Mouse (Mus musculus) neural tube, embryonic 11.5 days (tissue): Measurements from ENCODE around the gene Gm39566. TPM values are rescaled to one million over a fixed set of nuclear protein-coding genes. Genes with fewer than 3 reads are reported as not detected.

Experiments
- ATAC-seq: fragments of 200-750 bp; cut with Nextera tagmentation; 2 replicates; pipeline ENCODE4 v1.8.0; 2017; ENCODE audit warnings: moderate number of reproducible peaks, mild to moderate bottlenecking, moderate TSS enrichment, moderate library complexity; ENCODE audit not compliant: insufficient read depth, low FRiP score, low TSS enrichment
- DNase-seq: peaks from one replicate; pipeline ENCODE4 v3.0.0-alpha.2; 2015; ENCODE audit warnings: low spot score
- H3K27ac ChIP-seq: fragments of 300-500 bp; sonication (generic); 2 replicates; pipeline ENCODE4 v1.5.1; 2014; ENCODE audit warnings: low read depth, mild to moderate bottlenecking, low read length
- H3K27me3 ChIP-seq: fragments of 300-500 bp; sonication (generic); 2 replicates; pipeline ENCODE4 v1.6.1; 2014; ENCODE audit warnings: mild to moderate bottlenecking, low read length, mixed read lengths; ENCODE audit not compliant: control insufficient read depth, insufficient read depth
- H3K36me3 ChIP-seq: fragments of 300-500 bp; sonication (generic); 2 replicates; pipeline ENCODE4 v1.6.1; 2014; ENCODE audit warnings: mild to moderate bottlenecking, low read length, moderate library complexity, mixed read lengths; ENCODE audit not compliant: control insufficient read depth, insufficient read depth
- H3K4me1 ChIP-seq: fragments of 300-500 bp; sonication (generic); 2 replicates; pipeline ENCODE4 v1.6.1; 2014; ENCODE audit warnings: low read length, mixed read lengths; ENCODE audit not compliant: control insufficient read depth, insufficient read depth
- H3K4me2 ChIP-seq: fragments of 300-500 bp; sonication (generic); 2 replicates; pipeline ENCODE4 v1.6.1; 2014; ENCODE audit warnings: low read depth, mild to moderate bottlenecking, moderate library complexity
- H3K4me3 ChIP-seq: fragments of 300-500 bp; sonication (generic); 2 replicates; pipeline ENCODE4 v1.5.1; 2014; ENCODE audit warnings: low read depth, low read length
- H3K9ac ChIP-seq: fragments of 300-500 bp; sonication (generic); 2 replicates; pipeline ENCODE4 v1.6.1; 2014; ENCODE audit warnings: mild to moderate bottlenecking, low read length
- H3K9me3 ChIP-seq: fragments of 300-500 bp; sonication (generic); 2 replicates; pipeline ENCODE4 v1.6.1; 2016; ENCODE audit warnings: low read length; ENCODE audit not compliant: control insufficient read depth
- WGBS: fragments of 180-500 bp; shearing (Covaris S2); extraction: QIAGEN DNeasy Blood & Tissue Kit; methylation state at CpG from one replicate; pipeline ENCODE4 v1.1.7; 2014; 5-methylcytosine and 5-hydroxymethylcytosine counted together
- polyA plus RNA-seq: library from polyadenylated mRNA; unstranded; fragments of >200 nt; fragmentation: Nextera tagmentation; extraction: Ambion mirVana; gene quantifications from 2 replicates; pipeline ENCODE4 v1.2.1, GENCODE M21; 2014

Gm39566 gene
- polyA plus RNA-seq, 1 experiment from 2014 or later = not detected

- WGBS = 95% methylated on average over 15 of the region's 15 CpGs
- Histone ChIP-seq H3K9me3 (no peaks in the 10 kb centered on the region), H3K4me2 (no peak overlapping the region), H3K27ac (no peak overlapping the region), H3K9ac (no peak overlapping the region), H3K27me3 (no peaks in the 10 kb centered on the region), H3K4me3 (no peak overlapping the region), H3K4me1 (peaks cover 19% of the 10 kb centered on the region), H3K36me3 (peaks cover 7% of the 10 kb centered on the region)
- ATAC-seq (no peak), DNase-seq (no peak)
Observed at GRCm38 (mm10) chr11:69849884-69850283, 34.8 kb upstream of the Gm39566 start.

GRCm38 (mm10) chr11:69849128-69849527 lies 34.0 kb upstream of the Gm39566 start:
- Histone ChIP-seq H3K9me3 (no peaks in the 10 kb centered on the region), H3K4me1 (peaks cover 19% of the 10 kb centered on the region), H3K4me2 (no peak overlapping the region), H3K9ac (no peak overlapping the region), H3K27ac (no peak overlapping the region), H3K36me3 (peaks cover 7% of the 10 kb centered on the region), H3K27me3 (no peaks in the 10 kb centered on the region), H3K4me3 (no peak overlapping the region)
- WGBS = 92% methylated on average over 9 of the region's 9 CpGs
- DNase-seq (no peak), ATAC-seq (no peak)

- H3K36me3 ChIP-seq = peaks cover 7% of the 10 kb centered on the region
- no peaks in the 10 kb centered on the region for H3K9me3 ChIP-seq
- no peaks in the 10 kb centered on the region for H3K27me3 ChIP-seq
- ATAC-seq (no peak), DNase-seq (no peak)
- no peak overlapping the region for H3K9ac ChIP-seq
- 96% methylated on average over 6 of the region's 6 CpGs for WGBS
- H3K4me2 ChIP-seq = peak overlapping the region; percentile 90
- no peak overlapping the region for H3K27ac ChIP-seq
- peaks cover 19% of the 10 kb centered on the region for H3K4me1 ChIP-seq
- H3K4me3 ChIP-seq = no peak overlapping the region; the same call in 1 of the 2 replicates
Observed at GRCm38 (mm10) chr11:69848021-69848420, 32.9 kb upstream of the Gm39566 start.

- ATAC-seq (peak; percentile 51; the same call in 1 of the 2 replicates), DNase-seq (no peak)
- WGBS = 13% methylated on average over 37 of the region's 37 CpGs
- Histone ChIP-seq H3K36me3 (peaks cover 7% of the 10 kb centered on the region), H3K9me3 (no peaks in the 10 kb centered on the region), H3K27me3 (no peaks in the 10 kb centered on the region), H3K27ac (peak overlapping the region; percentile 97), H3K4me2 (peak overlapping the region; percentile 90), H3K4me3 (peak overlapping the region; percentile 78), H3K4me1 (peaks cover 19% of the 10 kb centered on the region), H3K9ac (peak overlapping the region; percentile 93)
Observed at GRCm38 (mm10) chr11:69846738-69847688, 31.9 kb upstream of the Gm39566 start.

- Histone ChIP-seq H3K4me3 (peak within 1 kb of the TSS; percentile 78), H3K27me3 (no peaks in the 10 kb centered on the region), H3K27ac (peak within 1 kb of the TSS; percentile 97), H3K9ac (peak within 1 kb of the TSS; percentile 93), H3K36me3 (peaks cover 5% of the 10 kb centered on the region), H3K4me1 (peaks cover 19% of the 10 kb centered on the region), H3K9me3 (no peaks in the 10 kb centered on the region), H3K4me2 (peak within 1 kb of the TSS; percentile 90)
- WGBS = under 1% methylated on average over 38 of the region's 38 CpGs
- peak; percentile 96 for DNase-seq
- ATAC-seq = peak; percentile 88
Observed at GRCm38 (mm10) chr11:69846198-69846680, 31.1 kb upstream of the Gm39566 start, which contains the start of gene Plscr3. Gene Plscr3 (plus strand): TSS chr11:69846376.

GRCm38 (mm10) chr11:69838714-69839104 lies 23.6 kb upstream of the Gm39566 start:
- H3K4me3 ChIP-seq = peak overlapping the region; percentile 72

GRCm38 (mm10) chr11:69837952-69838713 lies 23.0 kb upstream of the Gm39566 start, which contains the start of gene Tmem256:
Gene Tmem256 (plus strand): TSS chr11:69838514.
- Histone ChIP-seq H3K4me1 (peaks cover 26% of the 10 kb centered on the region), H3K4me2 (peak within 1 kb of the TSS; percentile 95), H3K9ac (peak within 1 kb of the TSS; percentile 79), H3K4me3 (peak within 1 kb of the TSS; percentile 72), H3K36me3 (peaks cover 2% of the 10 kb centered on the region; the same call in 1 of the 2 replicates), H3K27me3 (peaks cover 5% of the 10 kb centered on the region; the same call in 1 of the 2 replicates), H3K27ac (peak within 1 kb of the TSS; percentile 80), H3K9me3 (no peaks in the 10 kb centered on the region)
- ATAC-seq (peak; percentile 87), DNase-seq (peak; percentile 97)
- WGBS = under 1% methylated on average over 34 of the region's 34 CpGs

More at GRCm38 (mm10) chr11:69838714-69839104, 23.6 kb upstream of the Gm39566 start:
- H3K27ac ChIP-seq = peak overlapping the region; percentile 58
- no peaks in the 10 kb centered on the region for H3K9me3 ChIP-seq
- H3K4me2 ChIP-seq = peak overlapping the region; percentile 95
- peak overlapping the region; percentile 52 for H3K9ac ChIP-seq
- DNase-seq (no peak), ATAC-seq (no peak)
- peaks cover 2% of the 10 kb centered on the region; the same call in 1 of the 2 replicates for H3K36me3 ChIP-seq
- WGBS = 2% methylated on average over 7 of the region's 7 CpGs
- peaks cover 24% of the 10 kb centered on the region for H3K4me1 ChIP-seq
- peaks cover 3% of the 10 kb centered on the region; the same call in 1 of the 2 replicates for H3K27me3 ChIP-seq

GRCm38 (mm10) chr11:69837604-69837951 lies 22.5 kb upstream of the Gm39566 start, which contains the start of gene Nlgn2:
Gene Nlgn2 (minus strand): TSS chr11:69837784.
- 0% methylated on average over 18 of the region's 32 CpGs for WGBS
- no peak for ATAC-seq
- peaks cover 26% of the 10 kb centered on the region for H3K4me1 ChIP-seq

More at GRCm38 (mm10) chr11:69837604-69837951, 22.5 kb upstream of the Gm39566 start, which contains the start of gene Nlgn2:
- no peak for DNase-seq
- Histone ChIP-seq H3K27me3 (peaks cover 5% of the 10 kb centered on the region; the same call in 1 of the 2 replicates), H3K27ac (peak within 1 kb of the TSS; percentile 80), H3K36me3 (peaks cover 2% of the 10 kb centered on the region; the same call in 1 of the 2 replicates), H3K9me3 (no peaks in the 10 kb centered on the region), H3K4me2 (peak within 1 kb of the TSS; percentile 95), H3K9ac (peak within 1 kb of the TSS; percentile 79), H3K4me3 (peak within 1 kb of the TSS; percentile 72)
